Mouse (Mus musculus) ES-Bruce4 (cell line): Measurements from ENCODE around the gene Bpifb5. TPM values are rescaled to one million over a fixed set of nuclear protein-coding genes. Genes with fewer than 3 reads are reported as not detected.
"Not testable (repeated sequence)": the region's sequence is repeated elsewhere in the genome, so short reads cannot be mapped to it uniquely, and the experiment has no call there.

Experiments used
- H3K27ac ChIP-seq: 2 replicates; pipeline ENCODE4 v1.5.1; 2012; ENCODE audit warnings: low read length, inconsistent platforms; ENCODE audit not compliant: insufficient read depth
- H3K27me3 ChIP-seq: 2 replicates; pipeline ENCODE4 v1.6.1; 2012; ENCODE audit warnings: mild to moderate bottlenecking, low read length, inconsistent platforms; ENCODE audit not compliant: control insufficient read depth, poor library complexity, insufficient read depth, severe bottlenecking
- H3K36me3 ChIP-seq: 2 replicates; pipeline ENCODE4 v1.6.1; 2012; ENCODE audit warnings: inconsistent platforms, mild to moderate bottlenecking, low read length, moderate library complexity; ENCODE audit not compliant: control insufficient read depth, poor library complexity, insufficient read depth, severe bottlenecking
- H3K4me1 ChIP-seq: one replicate; pipeline ENCODE4 v1.8.1; 2011; ENCODE audit warnings: low read length; ENCODE audit not compliant: control insufficient read depth, insufficient read depth
- H3K4me3 ChIP-seq: 2 replicates; pipeline ENCODE4 v1.5.1; 2011; ENCODE audit warnings: low read depth, mild to moderate bottlenecking, low read length
- H3K9ac ChIP-seq: 2 replicates; pipeline ENCODE4 v1.6.1; 2012; ENCODE audit warnings: low read depth, mild to moderate bottlenecking, inconsistent platforms; ENCODE audit not compliant: poor library complexity, severe bottlenecking
- H3K9me3 ChIP-seq: replicated peaks from 2 replicates; pipeline ENCODE4 v1.6.1; 2012; ENCODE audit warnings: mild to moderate bottlenecking, low read length, inconsistent platforms; ENCODE audit not compliant: control insufficient read depth, poor library complexity, insufficient read depth, severe bottlenecking
- CTCF ChIP-seq: IDR thresholded peaks from one replicate; pipeline ENCODE4 v1.8.1; 2011; ENCODE audit warnings: low read depth, low read length
- EP300 ChIP-seq: IDR thresholded peaks from 2 replicates; pipeline ENCODE4 v1.6.1; 2011; ENCODE audit warnings: low read depth, low read length; ENCODE audit not compliant: insufficient read depth
- POLR2A ChIP-seq: IDR thresholded peaks from one replicate; pipeline ENCODE4 v1.8.1; 2011; ENCODE audit warnings: low read length; ENCODE audit not compliant: insufficient read depth
- polyA plus RNA-seq: library from polyadenylated mRNA; stranded (reverse); fragments of >200 nt; gene quantifications from 2 replicates; pipeline ENCODE4 v1.2.4, GENCODE M21; 2011; ENCODE audit warnings: low read depth; ENCODE audit not compliant: missing spikeins, insufficient read depth, insufficient read length

The Bpifb5 gene
- polyA plus RNA-seq = 0.73 and 0.82 TPM in 2 replicates

GRCm38 (mm10) chr2:154223265-154223916 lies at the start of gene Bpifb5:
TSS of gene Bpifb5 (plus strand) at chr2:154223742.
- H3K27ac ChIP-seq = no peak within 1 kb of the TSS
- peaks cover 6% of the 10 kb centered on the region for H3K4me1 ChIP-seq
- no peaks in the 10 kb centered on the region for H3K9me3 ChIP-seq
- H3K27me3 ChIP-seq = no peaks in the 10 kb centered on the region
- H3K4me3 ChIP-seq = no peak within 1 kb of the TSS
- H3K9ac ChIP-seq = no peak within 1 kb of the TSS
- H3K36me3 ChIP-seq = no peaks in the 10 kb centered on the region
- TF ChIP-seq EP300 (no peak), POLR2A (no peak), CTCF (no peak)

DNA sequence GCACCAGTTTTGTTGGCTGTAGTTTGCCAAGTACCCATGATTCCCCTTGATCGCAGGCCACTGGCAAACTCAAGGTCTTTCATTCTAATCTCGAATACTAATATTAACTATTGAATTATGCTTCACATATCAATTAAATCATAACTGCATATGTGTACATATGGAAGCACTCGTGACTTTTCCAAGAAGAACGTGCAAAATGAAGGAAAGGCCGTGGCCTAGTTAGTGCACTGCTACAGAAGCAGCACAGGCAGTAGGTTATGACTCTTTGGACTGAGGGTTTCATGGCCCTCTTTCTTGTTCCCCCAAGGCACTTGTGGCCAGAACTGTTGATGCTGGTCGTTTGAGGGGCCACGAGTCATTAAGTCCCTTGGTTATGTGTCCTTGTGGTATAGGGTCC lies 41.6 kb upstream of the Bpifb5 start:
- not testable (repeated sequence) for H3K4me3 ChIP-seq, H3K27ac ChIP-seq, H3K36me3 ChIP-seq, H3K27me3 ChIP-seq, H3K9me3 ChIP-seq, H3K4me1 ChIP-seq, H3K9ac ChIP-seq

DNA sequence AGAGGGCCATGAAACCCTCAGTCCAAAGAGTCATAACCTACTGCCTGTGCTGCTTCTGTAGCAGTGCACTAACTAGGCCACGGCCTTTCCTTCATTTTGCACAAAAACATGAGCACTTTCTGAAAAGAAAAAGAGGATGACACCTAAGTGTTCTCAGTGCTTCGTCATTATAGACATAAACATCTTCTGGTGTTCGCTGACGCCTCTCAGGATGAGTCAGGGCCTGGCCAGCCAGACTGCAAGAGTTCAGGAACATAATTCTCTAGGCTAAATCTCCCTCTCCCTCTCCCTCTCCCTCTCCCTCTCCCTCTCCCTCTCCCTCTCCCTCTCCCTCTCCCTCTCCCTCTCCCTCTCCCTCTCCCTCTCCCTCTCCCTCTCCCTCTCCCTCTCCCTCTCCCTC lies 40.5 kb upstream of the Bpifb5 start:
- H3K36me3 ChIP-seq, H3K4me3 ChIP-seq, H3K9ac ChIP-seq, H3K27me3 ChIP-seq, H3K9me3 ChIP-seq, H3K27ac ChIP-seq, H3K4me1 ChIP-seq: not testable (repeated sequence)

- TF ChIP-seq EP300 = no peak
- no peak for TF ChIP-seq POLR2A
- TF ChIP-seq CTCF = no peak
- no peaks in the 10 kb centered on the region for H3K4me1 ChIP-seq
- H3K9ac ChIP-seq = no peak overlapping the region
- no peaks in the 10 kb centered on the region for H3K9me3 ChIP-seq
- H3K4me3 ChIP-seq = no peak overlapping the region
- H3K27ac ChIP-seq = no peak overlapping the region
- no peaks in the 10 kb centered on the region for H3K27me3 ChIP-seq
- H3K36me3 ChIP-seq = no peaks in the 10 kb centered on the region
Measured at GRCm38 (mm10) chr2:154185319-154185718, 38.2 kb upstream of the Bpifb5 start.

DNA sequence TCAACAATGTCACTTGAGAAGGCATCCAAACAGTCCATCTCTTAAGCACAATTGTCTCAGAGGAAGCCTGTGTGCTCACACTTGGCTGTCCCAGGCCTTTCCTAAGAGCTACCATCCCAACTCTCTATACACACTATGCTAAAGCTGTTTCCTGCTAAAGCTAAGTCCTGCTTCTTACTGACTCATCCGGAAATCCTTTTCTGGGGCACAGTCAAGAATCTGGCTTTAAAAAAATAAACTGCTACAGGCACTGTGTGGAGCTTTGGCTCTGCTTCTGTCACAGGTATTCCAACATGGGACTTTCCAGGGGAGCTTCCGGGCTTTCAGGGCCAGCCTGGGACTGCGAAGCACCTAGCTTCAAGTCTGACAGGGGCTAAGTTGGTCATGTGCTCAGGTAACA lies 37.8 kb upstream of the Bpifb5 start:
- Histone ChIP-seq H3K27me3 (no peaks in the 10 kb centered on the region), H3K9me3 (no peaks in the 10 kb centered on the region), H3K4me3 (no peak overlapping the region), H3K36me3 (no peaks in the 10 kb centered on the region), H3K27ac (no peak overlapping the region), H3K4me1 (no peaks in the 10 kb centered on the region), H3K9ac (no peak overlapping the region)
- TF ChIP-seq CTCF (no peak), EP300 (no peak), POLR2A (no peak)

DNA sequence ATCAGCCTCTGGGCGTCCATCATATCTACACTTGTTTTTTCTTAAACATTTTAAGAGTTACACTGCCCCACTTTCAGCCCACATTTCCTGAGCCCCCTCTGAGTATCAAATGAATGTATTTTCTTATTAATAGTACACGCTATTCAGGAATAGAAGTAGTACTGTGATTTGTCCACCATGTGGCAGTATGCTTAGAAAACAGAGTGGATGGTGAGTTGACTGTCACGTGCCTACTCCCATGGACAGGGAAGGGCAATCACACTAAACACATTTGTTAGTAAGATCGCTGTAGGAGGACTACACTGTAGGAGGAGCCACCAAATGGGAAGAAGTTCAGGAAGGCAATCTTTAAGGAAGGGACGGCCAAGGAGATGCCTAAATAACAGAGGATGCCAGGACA lies 36.1 kb upstream of the Bpifb5 start:
- H3K9ac ChIP-seq = no peak overlapping the region
- TF ChIP-seq EP300 (no peak), CTCF (no peak), POLR2A (no peak)
- no peak overlapping the region for H3K4me3 ChIP-seq
- no peaks in the 10 kb centered on the region for H3K9me3 ChIP-seq
- no peaks in the 10 kb centered on the region for H3K36me3 ChIP-seq
- H3K27me3 ChIP-seq = no peaks in the 10 kb centered on the region
- no peaks in the 10 kb centered on the region for H3K4me1 ChIP-seq
- H3K27ac ChIP-seq = no peak overlapping the region
